Mouse (Mus musculus) monocyte, adult 2 months (primary cell): ENCODE measurements around the gene Thegl.

Experiments used
- DNase-seq, 2 experiments: peaks; one replicate each; pipeline ENCODE4 v3.0.0; 2022; ENCODE audit warnings: low spot score in 2 of 2, low read depth in 1 of 2

Thegl gene

GRCm38 (mm10) chr5:77044362-77044761 lies 28.5 kb downstream of the Thegl start:
- DNase-seq: no peak

- no peak for DNase-seq
Measured at GRCm38 (mm10) chr5:77052616-77053015, 36.8 kb downstream of the Thegl start.

GRCm38 (mm10) chr5:77056881-77057440 lies 41.1 kb downstream of the Thegl start:
- no peak for DNase-seq

- no peak for DNase-seq
Measured at GRCm38 (mm10) chr5:77060363-77060762, 44.5 kb downstream of the Thegl start.

- DNase-seq: peak; percentile 18 to 67
Measured at GRCm38 (mm10) chr5:77061372-77062038, 45.7 kb downstream of the Thegl start.

- no peak for DNase-seq
Measured at GRCm38 (mm10) chr5:77067321-77067720, 51.5 kb downstream of the Thegl start.

GRCm38 (mm10) chr5:77070987-77071386 lies 55.2 kb downstream of the Thegl start:
- no peak for DNase-seq

GRCm38 (mm10) chr5:77071626-77072025 lies 55.8 kb downstream of the Thegl start:
- no peak for DNase-seq

GRCm38 (mm10) chr5:77073794-77074193 lies 58.0 kb downstream of the Thegl start:
- DNase-seq: no peak

- no peak for DNase-seq
Measured at GRCm38 (mm10) chr5:77074914-77075313, 59.1 kb downstream of the Thegl start.

GRCm38 (mm10) chr5:77075951-77076350 lies 60.1 kb downstream of the Thegl start:
- DNase-seq: no peak

- no peak for DNase-seq
Measured at GRCm38 (mm10) chr5:77080761-77081160, 64.9 kb downstream of the Thegl start.

- DNase-seq: no peak
Measured at GRCm38 (mm10) chr5:77082735-77083134, 66.9 kb downstream of the Thegl start.

- DNase-seq: no peak
Measured at GRCm38 (mm10) chr5:77084418-77084817, 68.6 kb downstream of the Thegl start.

GRCm38 (mm10) chr5:77085753-77086450 lies 70.1 kb downstream of the Thegl start:
- no peak for DNase-seq

GRCm38 (mm10) chr5:77086541-77086940 lies 70.7 kb downstream of the Thegl start:
- no peak for DNase-seq

GRCm38 (mm10) chr5:77087122-77087521 lies 71.3 kb downstream of the Thegl start:
- DNase-seq: no peak

GRCm38 (mm10) chr5:77089294-77089693 lies 73.5 kb downstream of the Thegl start:
- peak in 1 of 2 experiments; percentile 10 for DNase-seq

GRCm38 (mm10) chr5:77089901-77090300 lies 74.1 kb downstream of the Thegl start:
- no peak for DNase-seq

- no peak for DNase-seq
Measured at GRCm38 (mm10) chr5:77090521-77091096, 74.8 kb downstream of the Thegl start.

GRCm38 (mm10) chr5:77091923-77092322 lies 76.1 kb downstream of the Thegl start:
- no peak for DNase-seq

- no peak for DNase-seq
Measured at GRCm38 (mm10) chr5:77092531-77092930, 76.7 kb downstream of the Thegl start.
